Mouse (Mus musculus) CH12.LX (cell line): ENCODE data around the gene Cln6. TPM values are rescaled to one million over a fixed set of nuclear protein-coding genes. Genes with fewer than 3 reads are reported as not detected.

Source experiments
- DNase-seq: peaks from one replicate; pipeline ENCODE4 v3.0.0-alpha.2; 2013; ENCODE audit errors: extremely low read depth
- H3K27ac ChIP-seq: 2 replicates; pipeline ENCODE4 v1.5.1; 2012; ENCODE audit warnings: low read depth, mild to moderate bottlenecking, control low read depth, moderate library complexity; ENCODE audit not compliant: insufficient read depth
- H3K27me3 ChIP-seq: replicated peaks from 2 replicates; pipeline ENCODE3; 2012; ENCODE audit warnings: inconsistent platforms
- H3K36me3 ChIP-seq, 2 experiments: replicated peaks in 1 of 2; 2 replicates each; pipeline versions ENCODE3 to v1.6.1; 2012; ENCODE audit warnings: inconsistent platforms in 1 of 2, low read length in 1 of 2, mild to moderate bottlenecking in 1 of 2, mixed read lengths in 1 of 2, moderate library complexity in 1 of 2; ENCODE audit not compliant: control insufficient read depth in 1 of 2, insufficient read depth in 1 of 2
- H3K4me1 ChIP-seq, 2 experiments: 2 replicates each; pipeline ENCODE4 v1.6.1; 2012; ENCODE audit warnings: inconsistent platforms in 1 of 2, moderate library complexity in 1 of 2; ENCODE audit not compliant: insufficient read depth in 2 of 2, control insufficient read depth in 1 of 2
- H3K4me2 ChIP-seq: 2 replicates; pipeline ENCODE4 v1.6.1; 2012; ENCODE audit warnings: low read depth, mild to moderate bottlenecking, control low read depth; ENCODE audit not compliant: poor library complexity, insufficient read depth, severe bottlenecking
- H3K4me3 ChIP-seq, 3 experiments: fragments of 150-350 bp in 1 of 3; sonication (generic) in 1 of 3; replicated peaks in 1 of 3; 2 replicates each; pipeline versions ENCODE3 to v1.5.1; 2011 to 2012; ENCODE audit warnings: low read depth in 2 of 3, low read length in 2 of 3, mild to moderate bottlenecking in 2 of 3, moderate library complexity in 2 of 3, control low read depth in 1 of 3, improper control_type of control experiment in 1 of 3, inconsistent platforms in 1 of 3, mixed read lengths in 1 of 3; ENCODE audit not compliant: poor library complexity in 1 of 3
- H3K79me2 ChIP-seq: replicated peaks from 2 replicates; pipeline ENCODE4 v1.6.1; 2012; ENCODE audit warnings: mild to moderate bottlenecking, moderate library complexity; ENCODE audit not compliant: control insufficient read depth, poor library complexity, insufficient read depth, severe bottlenecking; ENCODE audit errors: extremely low read depth
- H3K9ac ChIP-seq: 2 replicates; pipeline ENCODE4 v1.6.1; 2012; ENCODE audit warnings: low read depth, mild to moderate bottlenecking, control low read depth, moderate library complexity; ENCODE audit not compliant: insufficient read depth
- H3K9me3 ChIP-seq: replicated peaks from 2 replicates; pipeline ENCODE3; 2012; ENCODE audit warnings: low read length, inconsistent platforms, mixed read lengths
- BHLHE40 ChIP-seq: IDR thresholded peaks from 2 replicates; pipeline ENCODE4 v1.6.1; 2011; ENCODE audit warnings: mild to moderate bottlenecking, low read depth, low read length, improper control_type of control experiment
- CHD1 ChIP-seq: IDR thresholded peaks from 2 replicates; pipeline ENCODE4 v1.6.1; 2012; ENCODE audit warnings: low read depth, low read length, improper control_type of control experiment, inconsistent platforms
- CTCF ChIP-seq, 2 experiments: IDR thresholded peaks in 1 of 2; conservative IDR thresholded peaks in 1 of 2; 2 replicates each; pipeline ENCODE4 v1.5.1; 2011 to 2012; ENCODE audit warnings: low read depth in 2 of 2, low read length in 2 of 2, improper control_type of control experiment in 1 of 2, inconsistent platforms in 1 of 2, mild to moderate bottlenecking in 1 of 2, moderate library complexity in 1 of 2
- E2F4 ChIP-seq: IDR thresholded peaks from 2 replicates; pipeline ENCODE4 v1.6.1; 2011; ENCODE audit warnings: low read depth, low read length, improper control_type of control experiment; ENCODE audit not compliant: insufficient replicate concordance
- ELF1 ChIP-seq: IDR thresholded peaks from 2 replicates; pipeline ENCODE4 v1.6.1; 2014; ENCODE audit warnings: low read depth, mild to moderate bottlenecking, inconsistent platforms, low read length, improper control_type of control experiment
- ETS1 ChIP-seq: conservative IDR thresholded peaks from 2 replicates; pipeline ENCODE4 v1.6.1; 2012; ENCODE audit warnings: low read depth, mild to moderate bottlenecking, inconsistent platforms, low read length, improper control_type of control experiment, moderate library complexity
- GABPA ChIP-seq: IDR thresholded peaks from 2 replicates; pipeline ENCODE4 v1.6.1; 2012; ENCODE audit warnings: low read depth, low read length, improper control_type of control experiment, inconsistent platforms; ENCODE audit not compliant: insufficient replicate concordance
- HCFC1 ChIP-seq: IDR thresholded peaks from 2 replicates; pipeline ENCODE4 v1.6.1; 2012; ENCODE audit warnings: low read depth, mild to moderate bottlenecking, inconsistent platforms, low read length, improper control_type of control experiment
- JUND ChIP-seq: conservative IDR thresholded peaks from 2 replicates; pipeline ENCODE4 v1.6.1; 2011; ENCODE audit warnings: low read depth, low read length, improper control_type of control experiment
- MAFK ChIP-seq: IDR thresholded peaks from 2 replicates; pipeline ENCODE4 v1.6.1; 2011; ENCODE audit warnings: low read length, improper control_type of control experiment; ENCODE audit not compliant: insufficient replicate concordance
- MAZ ChIP-seq: IDR thresholded peaks from 2 replicates; pipeline ENCODE4 v1.6.1; 2012; ENCODE audit warnings: low read depth, mild to moderate bottlenecking, inconsistent platforms, low read length, improper control_type of control experiment, moderate library complexity
- MXI1 ChIP-seq: IDR thresholded peaks from 2 replicates; pipeline ENCODE4 v1.6.1; 2011; ENCODE audit warnings: mild to moderate bottlenecking, low read depth, low read length, improper control_type of control experiment
- MYC ChIP-seq: IDR thresholded peaks from 2 replicates; pipeline ENCODE4 v1.6.1; 2011; ENCODE audit warnings: low read depth, mild to moderate bottlenecking, improper control_type of control experiment, low read length
- POLR2A ChIP-seq: IDR thresholded peaks from 2 replicates; pipeline ENCODE4 v1.6.1; 2011; ENCODE audit warnings: low read depth, mild to moderate bottlenecking, improper control_type of control experiment, low read length
- POLR2AphosphoS2 ChIP-seq: IDR thresholded peaks from 2 replicates; pipeline ENCODE4 v1.6.1; 2011; ENCODE audit warnings: low read depth, low read length, improper control_type of control experiment
- RAD21 ChIP-seq: IDR thresholded peaks from 2 replicates; pipeline ENCODE4 v1.6.1; 2011; ENCODE audit warnings: low read depth, mild to moderate bottlenecking, low read length, improper control_type of control experiment, moderate library complexity
- SIN3A ChIP-seq: IDR thresholded peaks from 2 replicates; pipeline ENCODE4 v1.6.1; 2012; ENCODE audit warnings: low read length, improper control_type of control experiment, inconsistent platforms
- TBP ChIP-seq: conservative IDR thresholded peaks from 2 replicates; pipeline ENCODE4 v1.6.1; 2011; ENCODE audit warnings: low read depth, low read length, improper control_type of control experiment
- UBTF ChIP-seq: IDR thresholded peaks from 2 replicates; pipeline ENCODE4 v1.6.1; 2012; ENCODE audit warnings: low read depth, mild to moderate bottlenecking, inconsistent platforms, low read length, improper control_type of control experiment, moderate library complexity
- USF2 ChIP-seq: conservative IDR thresholded peaks from 2 replicates; pipeline ENCODE4 v1.6.1; 2011; ENCODE audit warnings: low read depth, low read length, improper control_type of control experiment
- ZMIZ1 ChIP-seq: IDR thresholded peaks from 2 replicates; pipeline ENCODE4 v1.6.1; 2012; ENCODE audit warnings: low read depth, mild to moderate bottlenecking, inconsistent platforms, low read length, improper control_type of control experiment
- ZNF384 ChIP-seq: IDR thresholded peaks from 2 replicates; pipeline ENCODE4 v1.6.1; 2012; ENCODE audit warnings: low read depth, low read length, improper control_type of control experiment, inconsistent platforms
- dilution Hi-C: fragments of 300-500 bp; cut with MboI; formaldehyde crosslinking; loops from 2 replicates; pipeline ENCODE4 v1.14.3; 2020; ENCODE audit warnings: low sequenced_read_pairs; ENCODE audit not compliant: extremely low pct_unique_long_range_greater_than_20kb, extremely low pct_ligation_motif_present
- in situ Hi-C: fragments of 300-500 bp; cut with MboI; formaldehyde crosslinking; loops from 3 replicates; pipeline ENCODE4 v1.14.3; 2019; ENCODE audit warnings: low sequenced_read_pairs, low pct_ligation_motif_present, low pct_unique_long_range_greater_than_20kb, mixed read lengths
- polyA plus RNA-seq: library from polyadenylated mRNA; unstranded; fragments of >175 nt; gene quantifications from 2 replicates; pipeline ENCODE4 v1.2.1, GENCODE M21; 2012; ENCODE audit warnings: low read depth; ENCODE audit not compliant: insufficient read length
- total RNA-seq, 2 experiments: library from RNA; depleted of rRNA; stranded (reverse); fragments of 300-350 nt in 1 of 2; fragments of >200 nt in 1 of 2; gene quantifications; 2 replicates each; pipeline ENCODE4 v1.2.3; 2012 to 2014

Gene Cln6
- total and polyA plus RNA-seq, 3 experiments: 17.8 to 35.1 (median 25.3) TPM

DNA sequence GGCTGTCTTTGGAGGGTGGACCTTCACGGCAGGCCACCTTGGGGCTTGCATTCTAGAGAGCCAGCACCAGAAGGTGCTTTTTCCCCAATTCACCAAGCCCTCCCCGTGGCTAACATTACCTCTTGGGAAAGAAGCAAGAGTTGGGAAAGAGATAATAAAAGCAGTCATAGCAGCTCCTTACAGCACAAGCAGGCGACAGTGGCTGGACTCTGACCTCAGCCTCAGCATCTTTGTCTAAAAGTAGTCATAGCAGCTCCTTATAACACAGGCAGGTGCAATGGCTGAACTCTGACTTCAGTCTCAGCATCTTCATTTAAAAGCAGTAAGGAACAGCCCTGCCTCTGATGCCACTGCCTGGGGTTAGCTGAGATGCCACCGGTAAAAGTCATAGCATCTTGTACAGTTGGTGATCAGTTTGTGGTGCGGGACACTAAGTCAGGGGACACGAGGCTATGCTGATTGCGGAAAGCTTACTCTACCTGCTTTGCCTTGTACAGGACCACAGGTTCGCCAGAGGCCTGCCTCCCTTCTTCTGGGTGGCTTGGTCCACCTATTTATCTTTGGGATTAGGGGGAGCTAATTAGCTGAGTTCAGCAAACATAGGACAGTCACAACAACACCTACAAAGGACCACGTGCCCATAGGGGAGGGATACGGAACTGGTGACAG lies 4.9 kb downstream of the Cln6 start:
- Histone ChIP-seq H3K9ac (no peak overlapping the region), H3K79me2 (no peaks in the 10 kb centered on the region), H3K27ac (no peak overlapping the region), H3K4me1 (peaks cover 8 to 60% of the 10 kb centered on the region in 2 experiments; a peak in 3 of 4 replicates), H3K4me2 (no peak overlapping the region), H3K27me3 (no peaks in the 10 kb centered on the region), H3K9me3 (no peaks in the 10 kb centered on the region), H3K36me3 (peaks cover 8 to 54% of the 10 kb centered on the region in 2 experiments), H3K4me3 (no peak overlapping the region)
- DNase-seq: no peak
- in situ Hi-C loops: loop anchor here (5.0 to 10.0 kb wide), 2 partner anchors 261 to 289 kb away; no protein-coding TSS in a partner anchor
- dilution Hi-C loops: no loop called here
- TF ChIP-seq JUND (no peak), CHD1 (no peak), POLR2A (no peak), ETS1 (no peak), ELF1 (no peak)

DNA sequence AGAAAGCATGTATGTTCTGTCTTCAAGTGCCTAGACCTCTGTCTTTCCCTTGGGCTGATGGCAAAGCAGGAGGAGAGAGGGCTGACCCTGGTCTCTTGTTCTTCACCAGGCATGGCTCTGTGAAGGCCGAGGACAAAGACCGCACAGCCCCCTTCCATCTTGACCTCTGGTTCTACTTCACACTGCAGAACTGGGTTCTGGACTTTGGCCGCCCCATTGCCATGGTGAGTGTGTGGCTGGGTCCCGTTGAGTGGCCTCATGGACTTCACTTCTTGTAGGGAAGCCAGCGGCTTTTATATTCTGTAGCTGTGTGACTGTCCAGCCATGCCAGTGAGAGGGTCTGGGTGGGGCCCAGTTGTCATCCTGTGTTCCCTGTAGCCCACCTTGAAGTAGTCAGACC lies 5.9 kb downstream of the Cln6 start:
- H3K79me2 ChIP-seq: no peaks in the 10 kb centered on the region
- H3K9ac ChIP-seq: no peak overlapping the region
- in situ Hi-C loops: loop anchor here (5.0 to 10.0 kb wide), 2 partner anchors 260 to 288 kb away; no protein-coding TSS in a partner anchor
- dilution Hi-C loops: no loop called here
- DNase-seq: no peak
- H3K4me1 ChIP-seq: peaks cover 11 to 65% of the 10 kb centered on the region in 2 experiments; a peak in 3 of 4 replicates
- TF ChIP-seq CHD1 (no peak), MAZ (no peak), ELF1 (no peak), CTCF (conservative IDR thresholded peaks at IDR 0.05 in 1 of 2, IDR thresholded peaks at IDR 0.05 in 1 of 2; ENCODE audit: low read depth in 2 of 2, low read length in 2 of 2) (no peak)
- H3K27me3 ChIP-seq: no peaks in the 10 kb centered on the region
- H3K4me2 ChIP-seq: no peak overlapping the region
- H3K36me3 ChIP-seq: peaks cover 11 to 63% of the 10 kb centered on the region in 2 experiments
- H3K27ac ChIP-seq: no peak overlapping the region
- no peaks in the 10 kb centered on the region for H3K9me3 ChIP-seq
- H3K4me3 ChIP-seq: no peak overlapping the region

DNA sequence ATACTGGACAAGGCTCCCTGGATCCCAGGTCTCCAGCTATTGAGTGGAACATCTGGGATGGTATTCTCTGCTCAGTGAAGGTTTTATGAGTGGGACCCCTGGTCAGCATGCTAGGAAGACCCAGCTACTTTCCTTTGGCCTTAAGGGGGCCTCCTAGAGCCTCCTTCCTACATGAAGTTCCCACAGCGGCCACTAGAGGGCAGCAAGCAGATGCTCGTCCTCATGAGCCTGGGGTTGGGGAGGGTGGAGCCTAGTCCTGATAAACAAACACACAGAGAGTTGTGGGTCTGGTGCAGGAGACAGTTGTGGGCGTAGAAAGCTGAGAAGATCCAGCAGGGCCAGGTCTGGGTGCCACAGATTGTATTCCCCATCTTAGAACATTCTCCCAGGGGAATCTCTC lies 9.1 kb downstream of the Cln6 start:
- no peak overlapping the region for H3K4me3 ChIP-seq
- H3K9ac ChIP-seq: no peak overlapping the region
- dilution Hi-C loops: no loop called here
- in situ Hi-C loops: loop anchor here (10.0 kb wide), 1 partner anchor 257 kb away; no protein-coding TSS in a partner anchor
- H3K36me3 ChIP-seq: peaks cover 16 to 73% of the 10 kb centered on the region in 2 experiments
- no peaks in the 10 kb centered on the region for H3K9me3 ChIP-seq
- H3K27ac ChIP-seq: no peak overlapping the region
- DNase-seq: peak; percentile 83
- peaks cover 8 to 57% of the 10 kb centered on the region in 2 experiments; a peak in 3 of 4 replicates for H3K4me1 ChIP-seq
- no peak overlapping the region for H3K4me2 ChIP-seq
- H3K79me2 ChIP-seq: no peaks in the 10 kb centered on the region
- H3K27me3 ChIP-seq: no peaks in the 10 kb centered on the region
- no peak for TF ChIP-seq UBTF
- TF ChIP-seq CTCF (conservative IDR thresholded peaks at IDR 0.05 in 1 of 2, IDR thresholded peaks at IDR 0.05 in 1 of 2; ENCODE audit: low read depth in 2 of 2, low read length in 2 of 2): peak; percentile 96 to 100
- TF ChIP-seq POLR2AphosphoS2: no peak
- peak; percentile 21; the same call in 1 of the 2 replicates for TF ChIP-seq BHLHE40
- no peak for TF ChIP-seq ZMIZ1
- peak; percentile 25; the same call in 1 of the 2 replicates for TF ChIP-seq HCFC1
- no peak for TF ChIP-seq MAFK
- TF ChIP-seq MXI1: no peak
- peak; percentile 22; the same call in 1 of the 2 replicates for TF ChIP-seq MYC
- peak; percentile 49; the same call in 1 of the 2 replicates for TF ChIP-seq MAZ
- peak; percentile 50; the same call in 1 of the 2 replicates for TF ChIP-seq SIN3A
- peak; percentile 82 for TF ChIP-seq RAD21
- no peak for TF ChIP-seq ZNF384
- TF ChIP-seq POLR2A: no peak
- no peak for TF ChIP-seq E2F4
- TF ChIP-seq ETS1: no peak; the same call in 1 of the 2 replicates
- no peak for TF ChIP-seq JUND
- no peak for TF ChIP-seq TBP
- no peak for TF ChIP-seq GABPA
- TF ChIP-seq ELF1: peak; percentile 55; the same call in 1 of the 2 replicates
- no peak for TF ChIP-seq USF2
